Mouse (Mus musculus): Measurements from ENCODE around the gene Arrdc5. TPM values are rescaled to one million over a fixed set of nuclear protein-coding genes. Genes with fewer than 3 reads are reported as not detected.
"Not testable (repeated sequence)": the region's sequence is repeated elsewhere in the genome, so short reads cannot be mapped to it uniquely, and the experiment has no call there.

Arrdc5 gene
- total and polyA plus RNA-seq, 3 experiments, result not detected

DNA sequence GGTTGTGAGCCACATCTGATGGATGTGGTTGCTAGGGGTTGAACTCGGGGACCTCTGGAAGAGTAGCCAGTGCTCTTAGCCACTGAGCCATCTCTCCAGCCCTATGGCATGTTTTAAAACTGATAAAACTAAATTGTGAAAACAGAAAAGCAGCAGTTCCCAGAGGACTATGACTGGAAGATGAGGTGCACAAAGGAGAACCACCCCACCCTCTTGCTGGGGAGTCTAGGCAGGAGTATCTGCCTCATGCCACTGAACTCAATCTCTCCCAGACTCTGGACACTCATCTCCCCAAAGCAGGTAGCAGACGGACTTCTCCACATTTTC is 22.6 kb downstream of the Arrdc5 start:
- DNase-seq, result no peak

DNA sequence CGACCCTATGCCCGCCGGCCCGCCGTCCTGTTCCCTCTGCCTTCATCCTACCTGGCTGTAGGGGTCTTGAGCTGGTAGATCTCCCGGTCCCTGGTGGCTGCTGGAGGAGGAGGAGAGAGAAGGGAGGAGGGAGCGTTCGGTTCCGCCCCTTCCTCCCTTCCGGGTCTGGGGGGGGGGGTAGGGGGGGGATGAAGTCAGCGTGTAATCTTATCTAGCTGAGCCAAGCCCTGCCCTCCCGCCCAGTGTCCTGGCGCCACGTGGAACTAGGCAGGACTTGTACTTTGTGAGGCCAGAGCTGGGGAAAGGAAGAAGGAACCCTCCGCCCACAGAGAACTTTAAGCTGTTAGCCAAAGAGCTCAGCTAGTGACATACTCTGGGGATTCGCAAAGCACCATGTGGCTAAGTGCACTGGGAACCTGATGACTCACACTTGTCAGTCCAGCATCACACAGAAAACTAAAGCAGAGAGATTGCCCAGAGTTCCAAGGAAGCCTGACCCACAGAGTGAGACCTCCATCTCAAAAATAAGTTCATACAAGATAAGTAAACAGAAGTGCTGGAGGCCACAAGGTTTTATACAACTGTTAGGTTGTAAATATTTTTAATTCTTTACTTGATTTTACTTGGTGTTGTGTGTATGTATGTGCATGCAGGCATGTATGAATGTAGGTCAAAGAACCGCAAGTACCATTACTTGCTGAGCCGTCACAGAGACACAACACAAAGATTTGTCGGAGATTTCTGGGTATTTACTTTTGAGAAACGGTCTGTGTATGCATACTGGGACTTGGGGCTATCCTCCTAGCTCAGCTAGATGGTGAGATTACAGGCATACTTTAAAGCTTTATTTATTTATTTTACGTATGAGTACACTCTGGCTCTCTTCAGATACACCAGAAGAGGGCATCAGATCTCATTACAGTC is 23.2 kb downstream of the Arrdc5 start, which contains the start of gene Ticam1:
TSS of gene Ticam1 (minus strand) at position 144 of the 924 bp plus-strand sequence.
- DNase-seq, result peak; percentile 96

DNA sequence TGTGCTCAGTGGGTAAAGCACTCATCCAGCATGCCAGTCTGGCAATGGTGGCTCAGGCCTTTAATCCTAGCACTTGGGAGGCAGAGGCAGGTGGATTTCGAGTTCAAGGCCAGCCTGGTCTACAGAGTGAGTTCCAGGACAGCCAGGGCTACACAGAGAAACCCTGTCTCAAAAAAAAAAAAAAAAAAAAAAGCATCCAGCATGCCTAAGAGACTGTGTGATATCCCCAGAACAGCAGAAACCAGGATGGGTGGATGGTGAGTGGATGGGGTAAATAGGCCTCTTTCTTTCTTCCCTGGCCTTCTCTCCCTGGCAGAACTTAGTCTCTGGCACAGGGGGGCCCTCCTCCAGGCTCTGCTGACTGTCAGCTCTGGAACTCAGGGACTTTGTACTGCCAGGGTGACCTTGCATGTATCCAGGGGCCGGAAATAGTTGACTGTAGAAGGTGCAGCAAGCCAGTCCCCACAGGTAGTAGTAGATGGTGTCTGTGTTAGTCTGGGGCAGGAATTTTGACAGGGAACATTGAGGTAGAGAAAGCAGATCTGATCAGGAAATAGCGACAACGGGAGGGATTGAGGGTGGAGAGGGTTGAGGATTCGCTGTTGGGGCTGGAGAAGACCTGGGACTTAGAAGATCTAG is 24.1 kb downstream of the Arrdc5 start:
- DNase-seq, result peak; percentile 76

DNA sequence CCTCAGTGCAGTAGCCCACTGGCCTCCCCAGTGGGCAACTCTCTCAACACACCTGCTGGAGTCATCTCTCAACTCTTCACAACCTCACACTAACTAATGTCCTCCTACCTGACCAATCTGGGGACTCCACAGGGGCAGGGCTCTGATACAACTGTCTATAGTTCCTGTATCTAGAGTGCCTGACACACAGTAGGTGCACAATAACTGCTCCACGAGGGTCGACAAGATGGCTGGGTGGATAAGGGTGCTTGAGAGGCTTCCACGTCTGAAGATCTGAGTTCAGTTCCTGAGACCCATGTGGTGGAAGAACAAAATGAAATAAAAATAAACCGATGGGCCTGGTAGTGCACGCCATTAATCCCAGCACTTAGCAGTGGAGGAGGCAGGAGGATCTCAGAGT is 26.1 kb downstream of the Arrdc5 start:
- no peak for DNase-seq

DNA sequence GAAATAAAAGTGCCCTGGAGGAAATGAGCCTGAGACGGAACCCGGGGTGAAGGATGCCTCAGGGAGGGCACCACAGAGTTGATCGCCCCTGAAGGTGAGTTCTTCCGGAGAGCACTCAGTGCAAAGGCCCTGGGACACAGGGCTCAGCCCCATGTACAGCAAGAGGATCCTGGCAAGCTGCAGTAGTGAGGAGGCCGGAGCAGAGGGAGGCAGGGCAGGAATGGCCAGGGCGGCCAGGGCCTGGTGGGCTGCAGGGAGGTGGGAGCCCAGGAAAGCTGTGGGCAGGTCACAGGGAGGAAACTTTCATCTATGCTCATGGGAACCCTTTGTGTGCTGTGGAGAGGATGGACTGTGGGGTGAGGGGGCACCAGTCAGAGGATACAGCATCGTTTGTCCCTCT is 26.6 kb downstream of the Arrdc5 start:
- no peak for DNase-seq

DNA sequence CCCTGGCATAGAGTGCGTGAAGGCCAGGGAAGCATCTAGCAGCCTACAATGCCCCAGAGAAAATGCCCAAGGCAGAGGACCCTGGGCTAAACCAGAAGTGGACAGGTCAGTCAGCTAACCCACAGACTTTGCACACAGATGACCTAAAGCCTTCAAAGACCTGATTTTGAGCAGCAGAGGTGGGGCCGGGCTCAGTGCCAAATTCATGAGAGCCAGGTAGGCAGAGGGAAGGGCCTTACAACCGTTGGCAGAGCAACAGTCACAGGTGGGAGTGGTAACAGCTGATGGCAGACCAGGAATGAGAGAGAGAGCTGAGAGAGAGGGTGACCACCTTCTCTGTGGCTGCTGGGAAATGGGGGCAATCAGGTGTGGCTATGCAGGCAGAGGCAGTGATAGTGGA is 27.4 kb downstream of the Arrdc5 start:
- no peak for DNase-seq

DNA sequence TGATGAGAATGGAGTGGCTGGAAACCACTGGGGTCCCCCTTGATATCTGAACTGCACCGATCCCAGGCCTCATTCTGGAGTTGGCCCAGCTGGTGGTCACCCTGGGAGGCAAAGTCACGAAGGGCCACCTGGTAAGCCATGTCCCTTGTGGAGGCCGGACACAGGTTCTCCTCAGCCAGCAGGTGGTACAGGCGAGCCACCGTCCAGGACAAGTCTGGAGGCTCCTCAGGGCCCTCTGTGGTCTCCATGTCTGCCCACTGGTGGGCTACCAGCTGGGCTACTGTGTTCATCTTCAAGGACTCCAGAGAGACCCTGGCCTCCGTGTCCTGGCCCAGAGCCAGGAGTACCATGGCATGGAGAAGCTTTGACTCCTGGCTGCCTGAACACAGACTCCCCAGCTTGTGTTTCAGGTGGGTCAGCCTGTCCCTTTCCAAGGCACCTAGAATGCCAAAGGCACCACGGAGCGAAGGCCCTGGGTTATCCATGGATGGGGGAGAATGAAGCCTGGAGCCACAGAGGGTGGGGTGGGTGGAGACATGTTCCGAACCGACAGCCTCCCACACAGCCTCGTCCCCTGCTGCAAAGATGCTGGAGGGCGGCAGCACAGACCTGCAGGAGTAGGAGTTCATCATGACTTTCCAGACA is 28.4 kb downstream of the Arrdc5 start:
- DNase-seq, result no peak

DNA sequence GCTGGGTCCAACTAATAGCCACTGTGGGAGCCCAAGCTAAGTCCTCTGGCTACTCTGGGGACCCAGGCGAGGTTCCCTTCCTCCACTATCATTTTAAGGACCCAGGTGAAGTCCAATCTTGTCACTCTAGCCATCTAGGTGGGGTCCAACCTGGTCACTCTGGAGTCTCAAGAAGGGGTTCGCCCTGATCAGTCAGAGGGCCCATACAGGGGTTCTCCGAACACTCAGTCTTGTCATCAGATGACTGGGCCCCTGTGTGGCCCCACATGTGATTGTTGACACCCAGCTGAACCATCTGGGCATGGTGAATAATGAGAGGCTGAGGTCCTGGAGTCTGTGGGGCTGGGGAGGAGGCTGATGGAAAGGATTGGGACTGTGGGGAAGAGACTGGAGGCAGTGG is 30.3 kb downstream of the Arrdc5 start:
- no peak for DNase-seq

DNA sequence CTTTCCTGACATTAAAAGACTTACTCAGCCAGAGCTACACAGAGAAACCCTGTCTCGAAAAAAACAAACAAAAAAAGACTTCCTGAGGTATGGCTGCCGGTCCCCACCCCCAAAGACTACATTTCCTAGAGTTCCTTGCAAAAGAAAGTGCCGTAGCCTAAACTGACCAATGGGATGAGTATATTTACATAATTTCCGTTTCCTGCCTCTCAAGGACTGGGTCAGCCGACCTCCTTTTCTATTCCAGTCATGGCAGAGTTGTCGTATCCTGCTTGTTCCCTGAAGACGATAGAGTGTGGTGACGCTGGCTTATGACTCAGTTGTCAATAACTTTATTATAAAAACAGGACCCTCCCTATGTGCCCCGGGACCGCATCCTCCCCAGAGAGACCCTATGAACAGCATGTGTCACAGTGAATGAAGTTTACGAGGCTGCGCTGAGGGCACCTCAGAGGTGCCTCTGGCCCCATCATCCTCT is 30.9 kb downstream of the Arrdc5 start:
- DNase-seq, result peak; percentile 72

DNA sequence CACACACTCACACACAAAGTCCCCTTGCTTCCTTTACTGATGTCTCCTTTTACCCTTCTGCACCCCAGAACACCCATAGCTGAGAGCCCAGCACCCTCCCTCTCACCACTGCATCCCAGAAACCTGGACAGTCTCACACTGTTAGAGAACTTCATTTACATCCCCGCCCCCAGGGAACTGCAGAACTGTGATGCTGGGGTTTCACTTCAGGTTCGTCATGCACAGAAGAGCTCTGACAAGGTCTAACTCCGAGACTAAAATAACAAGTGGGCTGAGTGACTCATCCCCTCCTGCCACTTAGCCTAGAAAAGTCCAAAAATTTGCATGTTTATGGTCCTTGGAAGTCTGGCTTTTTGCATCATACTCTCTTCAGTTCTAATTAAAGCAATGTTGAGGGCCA is 33.8 kb downstream of the Arrdc5 start:
- peak; percentile 77 for DNase-seq

DNA sequence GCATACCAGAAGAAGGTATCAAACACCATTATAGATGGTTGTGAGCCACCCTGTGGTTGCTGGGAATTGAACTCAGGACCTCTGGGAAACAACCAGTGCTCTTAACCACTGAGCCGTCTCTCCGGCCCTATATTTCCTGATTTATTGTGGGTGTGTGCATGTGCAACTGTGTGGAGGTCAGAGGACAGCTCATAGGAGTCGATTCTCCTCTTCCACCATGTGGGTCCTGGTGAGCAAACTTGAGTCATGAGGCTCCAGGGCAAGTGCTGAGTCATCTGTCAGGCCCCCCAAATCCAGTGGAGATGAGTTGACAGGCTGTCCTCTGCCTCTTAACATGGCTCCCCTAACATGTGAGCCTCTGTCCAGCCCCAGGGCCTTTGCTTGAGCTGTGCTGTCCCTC is 34.2 kb downstream of the Arrdc5 start:
- DNase-seq, result peak; percentile 80

DNA sequence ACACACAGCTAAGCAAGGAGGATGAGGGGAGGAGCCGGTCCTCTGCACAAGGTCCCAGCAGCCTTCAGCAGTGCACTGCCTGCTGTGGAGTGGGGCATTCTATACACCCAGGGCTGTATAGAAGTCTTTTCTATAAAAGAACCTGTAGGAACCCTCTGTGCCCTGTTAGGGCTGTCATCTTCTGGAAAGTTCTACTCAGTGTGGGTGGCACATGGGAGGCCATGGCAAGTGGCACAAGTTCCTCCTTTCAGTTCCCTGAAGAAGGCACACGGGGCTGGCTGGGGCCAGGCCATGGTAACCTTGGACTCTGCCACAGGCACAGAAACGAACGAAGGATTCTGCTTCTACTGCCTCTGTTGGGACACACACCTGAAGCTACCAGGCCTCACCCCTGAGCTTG is 35.1 kb downstream of the Arrdc5 start:
- DNase-seq, result no peak

DNA sequence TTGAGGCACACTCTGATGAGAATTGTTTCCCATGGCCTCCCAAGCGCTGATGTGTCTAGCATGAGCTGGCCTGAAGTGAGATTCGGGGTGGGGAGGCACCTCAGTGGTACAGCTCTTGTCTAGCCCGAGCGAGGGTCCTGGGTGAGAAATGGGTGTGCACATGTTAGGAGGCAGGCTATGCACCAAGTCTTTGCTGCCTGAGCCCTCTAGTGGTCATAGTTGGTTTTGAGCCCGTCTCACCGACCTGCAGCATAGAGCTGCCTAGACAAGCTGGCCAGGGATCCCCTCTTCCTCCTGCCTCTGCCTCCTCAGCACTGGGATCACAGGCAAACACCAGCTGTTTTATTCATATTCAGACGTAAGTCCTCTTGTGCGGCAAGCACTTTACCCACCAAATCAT is 36.1 kb downstream of the Arrdc5 start:
- DNase-seq, result peak; percentile 84

DNA sequence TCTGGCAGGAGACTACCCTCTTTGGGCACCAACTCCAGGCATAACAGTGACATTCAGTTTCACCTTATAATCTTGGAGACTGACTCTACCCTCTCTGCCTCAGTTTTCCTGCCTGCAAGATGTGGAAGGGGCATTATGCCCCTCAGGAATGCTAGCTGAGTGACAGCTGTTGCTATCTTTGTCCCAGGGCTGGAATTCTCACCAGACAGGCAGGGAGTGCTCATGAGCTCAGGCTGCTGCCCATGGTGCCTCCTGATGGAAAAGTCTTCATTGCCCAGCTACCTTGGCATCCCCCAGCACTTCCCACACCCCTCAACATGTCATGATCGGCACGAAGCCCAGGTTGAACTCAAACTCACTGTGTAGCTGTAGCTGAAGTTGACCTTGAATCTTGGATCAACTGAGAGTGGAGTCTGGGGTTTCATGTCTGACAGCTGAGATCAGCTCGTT is 37.4 kb downstream of the Arrdc5 start:
- DNase-seq, result no peak

DNA sequence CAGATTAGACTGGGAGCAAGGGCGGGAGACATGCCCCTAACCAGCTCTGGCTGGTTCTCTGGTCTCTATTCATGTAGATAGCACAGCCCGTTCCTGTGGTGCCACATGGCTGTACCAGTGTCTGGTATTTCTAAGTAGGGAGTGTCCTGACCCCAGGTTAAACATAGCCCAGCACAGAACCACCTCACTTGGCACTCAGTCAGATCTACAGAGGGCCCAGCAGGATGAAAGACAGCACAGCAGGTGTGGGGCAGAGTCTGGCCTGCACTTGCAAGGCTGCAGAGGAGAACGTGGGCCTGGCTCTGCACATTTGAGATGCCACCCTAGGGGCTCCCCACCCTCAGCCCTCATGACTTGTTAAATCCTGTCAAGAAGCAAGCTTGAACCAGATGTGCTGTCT is 38.9 kb downstream of the Arrdc5 start:
- DNase-seq, result no peak

DNA sequence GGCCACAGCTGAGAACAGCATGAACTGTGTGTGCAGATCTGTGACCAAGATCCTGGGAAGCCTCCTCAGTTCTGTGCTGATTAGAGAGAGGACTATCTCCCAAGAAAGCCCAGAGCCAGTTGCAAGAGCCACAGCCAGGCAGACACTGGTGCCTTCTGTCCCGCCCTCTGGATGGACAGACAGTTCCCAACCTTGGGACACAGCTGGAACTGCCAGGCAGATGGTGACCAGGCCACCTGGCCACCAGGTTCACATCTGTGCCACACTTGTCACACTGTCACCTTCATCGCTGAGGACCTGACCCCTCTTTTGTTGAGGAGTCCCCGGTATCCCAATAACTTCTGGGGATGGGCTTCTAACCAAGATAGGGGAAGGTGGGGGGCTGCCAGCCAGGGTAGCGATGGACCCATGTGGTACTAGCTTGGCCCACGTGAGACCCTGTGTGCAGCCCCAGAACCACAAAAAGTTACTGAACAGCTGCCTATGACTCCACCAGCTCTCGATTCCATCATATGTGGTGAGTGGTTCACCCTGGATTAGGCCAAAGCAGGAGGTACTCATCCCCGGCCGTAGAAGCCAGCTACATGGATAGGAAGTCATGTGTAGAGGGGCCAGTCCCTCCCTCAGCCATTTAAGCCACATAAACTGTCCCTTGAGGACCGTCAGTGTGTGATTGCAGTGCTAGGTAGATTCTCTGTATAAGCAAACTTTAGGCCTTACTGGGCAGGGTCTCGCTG is 40.6 kb downstream of the Arrdc5 start:
- DNase-seq, result no peak

DNA sequence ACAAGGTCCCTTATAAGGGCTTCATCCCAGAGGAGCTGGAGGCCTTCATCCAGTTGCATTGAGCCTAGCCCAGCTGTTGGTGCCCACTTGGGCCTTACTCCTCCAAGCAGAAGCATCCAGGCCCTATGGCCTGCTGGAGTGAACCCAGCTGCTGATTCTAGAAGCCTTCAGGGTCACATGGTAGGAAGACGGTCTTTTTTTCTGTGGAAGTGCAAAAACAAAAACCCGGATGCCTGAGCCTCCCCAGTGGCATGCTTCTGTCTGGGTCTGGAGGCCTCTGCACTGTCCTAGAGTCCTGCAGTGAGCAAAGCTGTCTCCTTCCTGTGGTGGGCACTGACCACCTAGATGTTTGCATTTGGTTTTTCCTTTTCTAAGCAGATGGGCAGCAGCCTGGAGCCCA is 41.3 kb downstream of the Arrdc5 start:
- DNase-seq, result not testable (repeated sequence)

DNA sequence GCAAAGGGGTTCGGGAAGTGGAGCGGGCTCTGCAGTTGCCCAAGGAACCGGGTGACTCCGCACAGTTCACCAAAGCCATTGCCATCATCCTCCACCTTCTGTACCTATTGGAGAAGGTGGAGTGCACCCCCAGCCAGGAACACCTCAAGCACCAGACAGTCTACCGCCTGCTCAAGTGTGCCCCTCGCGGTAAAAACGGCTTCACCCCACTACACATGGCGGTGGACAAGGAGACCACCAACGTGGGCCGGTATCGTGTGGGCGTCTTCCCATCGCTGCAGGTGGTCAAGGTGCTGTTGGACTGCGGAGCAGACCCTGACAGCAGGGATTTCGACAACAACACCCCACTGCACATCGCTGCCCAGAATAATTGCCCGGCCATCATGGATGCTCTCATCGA is 41.8 kb downstream of the Arrdc5 start:
- DNase-seq, result not testable (repeated sequence)

DNA sequence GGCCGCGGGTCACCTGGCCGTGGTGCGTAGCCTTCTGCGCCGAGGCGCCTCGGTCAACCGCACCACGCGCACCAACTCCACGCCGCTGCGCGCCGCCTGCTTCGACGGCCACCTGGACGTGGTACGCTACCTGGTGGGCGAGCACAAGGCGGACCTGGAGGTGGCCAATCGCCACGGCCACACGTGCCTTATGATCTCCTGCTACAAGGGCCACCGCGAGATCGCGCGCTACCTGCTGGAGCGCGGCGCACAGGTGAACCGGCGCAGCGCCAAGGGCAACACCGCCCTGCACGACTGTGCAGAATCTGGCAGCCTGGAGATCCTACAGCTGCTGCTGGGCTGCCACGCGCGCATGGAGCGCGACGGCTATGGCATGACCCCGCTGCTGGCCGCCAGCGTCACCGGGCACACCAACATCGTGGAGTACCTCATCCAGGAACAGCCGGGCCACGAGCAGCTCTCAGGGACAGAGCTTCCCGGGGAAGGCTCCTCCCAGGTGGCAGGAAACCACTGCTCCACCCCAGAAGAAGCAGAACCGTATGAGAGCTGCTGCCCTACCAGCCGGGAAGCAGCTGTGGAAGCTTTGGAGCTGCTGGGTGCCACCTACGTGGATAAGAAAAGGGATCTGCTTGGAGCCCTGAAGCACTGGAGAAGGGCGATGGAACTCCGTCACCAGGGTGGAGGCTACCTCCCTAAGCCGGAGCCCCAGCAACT is 42.7 kb downstream of the Arrdc5 start:
- DNase-seq, result no peak

DNA sequence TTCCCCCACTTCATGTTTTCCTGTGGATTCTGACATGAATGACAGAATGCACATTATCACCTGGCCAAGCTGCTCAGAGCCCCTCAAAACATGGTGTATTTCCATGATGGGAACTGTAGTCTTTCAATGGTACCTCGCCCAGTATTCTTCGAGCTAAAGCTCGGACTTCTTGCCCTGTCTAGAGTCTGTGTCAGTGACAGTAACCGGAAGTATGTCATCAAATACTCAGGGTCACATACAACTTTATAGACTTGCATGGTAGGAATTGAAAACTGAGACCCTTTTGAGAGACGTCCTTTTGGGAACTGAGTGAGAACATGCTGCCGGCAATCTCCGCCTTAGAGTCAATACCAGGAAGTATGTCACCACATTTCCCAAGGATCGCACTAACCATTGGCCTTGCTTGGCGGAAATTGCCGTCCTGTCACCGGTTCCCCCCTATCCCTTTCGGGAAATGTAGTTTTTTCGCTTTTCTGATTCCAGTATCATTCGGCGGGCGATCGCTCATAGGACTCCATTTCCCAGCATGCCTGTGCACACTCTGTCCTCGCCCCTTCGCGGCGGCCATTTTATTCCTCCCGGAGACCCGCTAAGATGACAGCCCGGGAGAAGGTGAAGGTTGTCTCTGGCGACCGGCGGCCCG is 43.7 kb downstream of the Arrdc5 start, which contains the start of gene Fem1a:
TSS of gene Fem1a (plus strand) at position 572 of the 643 bp plus-strand sequence.
- peak; percentile 96 for DNase-seq

DNA sequence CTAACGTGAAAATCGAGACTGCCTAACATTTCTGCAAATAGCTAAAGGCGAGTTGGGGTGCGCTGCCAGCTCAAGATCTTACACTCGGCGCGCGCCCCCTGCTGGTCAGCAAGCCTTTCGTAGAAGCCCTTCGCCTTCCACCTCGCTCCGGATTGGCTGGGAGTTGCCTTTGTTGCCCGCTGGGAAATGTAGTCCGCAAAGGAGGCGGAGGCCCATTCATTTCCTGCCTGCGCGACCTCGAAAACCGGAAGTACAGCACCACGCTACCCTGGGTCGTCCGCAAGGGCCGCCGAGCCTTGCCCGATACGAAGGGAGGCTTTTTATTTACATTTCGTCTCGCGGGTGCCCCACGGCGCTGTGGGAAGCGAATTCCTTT is 44.2 kb downstream of the Arrdc5 start:
- DNase-seq, result peak; percentile 98
